Mouse (Mus musculus) CH12.LX (cell line): Measurements from ENCODE around the gene 1700086D15Rik. TPM values are rescaled to one million over a fixed set of nuclear protein-coding genes. Genes with fewer than 3 reads are reported as not detected.

Experiments used
- DNase-seq: peaks from one replicate; pipeline ENCODE4 v3.0.0-alpha.2; 2013; ENCODE audit errors: extremely low read depth
- H3K27ac ChIP-seq: 2 replicates; pipeline ENCODE4 v1.5.1; 2012; ENCODE audit warnings: low read depth, mild to moderate bottlenecking, control low read depth, moderate library complexity; ENCODE audit not compliant: insufficient read depth
- H3K27me3 ChIP-seq: replicated peaks from 2 replicates; pipeline ENCODE3; 2012; ENCODE audit warnings: inconsistent platforms
- H3K36me3 ChIP-seq, 2 experiments: replicated peaks in 1 of 2; 2 replicates each; pipeline versions ENCODE3 to v1.6.1; 2012; ENCODE audit warnings: inconsistent platforms in 1 of 2, low read length in 1 of 2, mild to moderate bottlenecking in 1 of 2, mixed read lengths in 1 of 2, moderate library complexity in 1 of 2; ENCODE audit not compliant: control insufficient read depth in 1 of 2, insufficient read depth in 1 of 2
- H3K4me1 ChIP-seq, 2 experiments: 2 replicates each; pipeline ENCODE4 v1.6.1; 2012; ENCODE audit warnings: inconsistent platforms in 1 of 2, moderate library complexity in 1 of 2; ENCODE audit not compliant: insufficient read depth in 2 of 2, control insufficient read depth in 1 of 2
- H3K4me2 ChIP-seq: 2 replicates; pipeline ENCODE4 v1.6.1; 2012; ENCODE audit warnings: low read depth, mild to moderate bottlenecking, control low read depth; ENCODE audit not compliant: poor library complexity, insufficient read depth, severe bottlenecking
- H3K4me3 ChIP-seq, 3 experiments: fragments of 150-350 bp in 1 of 3; sonication (generic) in 1 of 3; replicated peaks in 1 of 3; 2 replicates each; pipeline versions ENCODE3 to v1.5.1; 2011 to 2012; ENCODE audit warnings: low read depth in 2 of 3, low read length in 2 of 3, mild to moderate bottlenecking in 2 of 3, moderate library complexity in 2 of 3, control low read depth in 1 of 3, improper control_type of control experiment in 1 of 3, inconsistent platforms in 1 of 3, mixed read lengths in 1 of 3; ENCODE audit not compliant: poor library complexity in 1 of 3
- H3K79me2 ChIP-seq: replicated peaks from 2 replicates; pipeline ENCODE4 v1.6.1; 2012; ENCODE audit warnings: mild to moderate bottlenecking, moderate library complexity; ENCODE audit not compliant: control insufficient read depth, poor library complexity, insufficient read depth, severe bottlenecking; ENCODE audit errors: extremely low read depth
- H3K9ac ChIP-seq: 2 replicates; pipeline ENCODE4 v1.6.1; 2012; ENCODE audit warnings: low read depth, mild to moderate bottlenecking, control low read depth, moderate library complexity; ENCODE audit not compliant: insufficient read depth
- H3K9me3 ChIP-seq: replicated peaks from 2 replicates; pipeline ENCODE3; 2012; ENCODE audit warnings: low read length, inconsistent platforms, mixed read lengths
- BHLHE40 ChIP-seq: IDR thresholded peaks from 2 replicates; pipeline ENCODE4 v1.6.1; 2011; ENCODE audit warnings: mild to moderate bottlenecking, low read depth, low read length, improper control_type of control experiment
- CTCF ChIP-seq, 2 experiments: IDR thresholded peaks in 1 of 2; conservative IDR thresholded peaks in 1 of 2; 2 replicates each; pipeline ENCODE4 v1.5.1; 2011 to 2012; ENCODE audit warnings: low read depth in 2 of 2, low read length in 2 of 2, improper control_type of control experiment in 1 of 2, inconsistent platforms in 1 of 2, mild to moderate bottlenecking in 1 of 2, moderate library complexity in 1 of 2
- E2F4 ChIP-seq: IDR thresholded peaks from 2 replicates; pipeline ENCODE4 v1.6.1; 2011; ENCODE audit warnings: low read depth, low read length, improper control_type of control experiment; ENCODE audit not compliant: insufficient replicate concordance
- EP300 ChIP-seq: IDR thresholded peaks from 2 replicates; pipeline ENCODE4 v1.6.1; 2011; ENCODE audit warnings: low read length, improper control_type of control experiment
- ETS1 ChIP-seq: conservative IDR thresholded peaks from 2 replicates; pipeline ENCODE4 v1.6.1; 2012; ENCODE audit warnings: low read depth, mild to moderate bottlenecking, inconsistent platforms, low read length, improper control_type of control experiment, moderate library complexity
- GABPA ChIP-seq: IDR thresholded peaks from 2 replicates; pipeline ENCODE4 v1.6.1; 2012; ENCODE audit warnings: low read depth, low read length, improper control_type of control experiment, inconsistent platforms; ENCODE audit not compliant: insufficient replicate concordance
- HCFC1 ChIP-seq: IDR thresholded peaks from 2 replicates; pipeline ENCODE4 v1.6.1; 2012; ENCODE audit warnings: low read depth, mild to moderate bottlenecking, inconsistent platforms, low read length, improper control_type of control experiment
- JUND ChIP-seq: conservative IDR thresholded peaks from 2 replicates; pipeline ENCODE4 v1.6.1; 2011; ENCODE audit warnings: low read depth, low read length, improper control_type of control experiment
- MEF2A ChIP-seq: IDR thresholded peaks from 2 replicates; pipeline ENCODE4 v1.6.1; 2014; ENCODE audit warnings: low read depth, mild to moderate bottlenecking, inconsistent platforms, low read length, improper control_type of control experiment, borderline replicate concordance
- NELFE ChIP-seq: IDR thresholded peaks from 2 replicates; pipeline ENCODE4 v1.6.1; 2011; ENCODE audit warnings: low read depth, low read length, improper control_type of control experiment
- NRF1 ChIP-seq: IDR thresholded peaks from 2 replicates; pipeline ENCODE4 v1.6.1; 2014; ENCODE audit warnings: low read depth, mild to moderate bottlenecking, inconsistent platforms, low read length, improper control_type of control experiment, moderate library complexity
- PAX5 ChIP-seq: IDR thresholded peaks from 2 replicates; pipeline ENCODE4 v1.6.1; 2012; ENCODE audit warnings: low read length, inconsistent platforms, mixed read lengths
- RCOR1 ChIP-seq: conservative IDR thresholded peaks from 2 replicates; pipeline ENCODE4 v1.6.1; 2012; ENCODE audit warnings: low read depth, mild to moderate bottlenecking, inconsistent platforms, low read length, improper control_type of control experiment
- SIN3A ChIP-seq: IDR thresholded peaks from 2 replicates; pipeline ENCODE4 v1.6.1; 2012; ENCODE audit warnings: low read length, improper control_type of control experiment, inconsistent platforms
- TBP ChIP-seq: conservative IDR thresholded peaks from 2 replicates; pipeline ENCODE4 v1.6.1; 2011; ENCODE audit warnings: low read depth, low read length, improper control_type of control experiment
- TCF12 ChIP-seq: IDR thresholded peaks from 2 replicates; pipeline ENCODE4 v1.6.1; 2014; ENCODE audit warnings: low read depth, mild to moderate bottlenecking, inconsistent platforms, low read length, improper control_type of control experiment
- USF1 ChIP-seq: IDR thresholded peaks from 2 replicates; pipeline ENCODE4 v1.6.1; 2014; ENCODE audit warnings: low read depth, mild to moderate bottlenecking, inconsistent platforms, low read length, improper control_type of control experiment
- ZKSCAN1 ChIP-seq: IDR thresholded peaks from 2 replicates; pipeline ENCODE4 v1.6.1; 2012; ENCODE audit warnings: low read depth, inconsistent platforms, low read length, improper control_type of control experiment, borderline replicate concordance
- ZNF384 ChIP-seq: IDR thresholded peaks from 2 replicates; pipeline ENCODE4 v1.6.1; 2012; ENCODE audit warnings: low read depth, low read length, improper control_type of control experiment, inconsistent platforms
- dilution Hi-C: fragments of 300-500 bp; cut with MboI; formaldehyde crosslinking; loops from 2 replicates; pipeline ENCODE4 v1.14.3; 2020; ENCODE audit warnings: low sequenced_read_pairs; ENCODE audit not compliant: extremely low pct_unique_long_range_greater_than_20kb, extremely low pct_ligation_motif_present
- in situ Hi-C: fragments of 300-500 bp; cut with MboI; formaldehyde crosslinking; loops from 3 replicates; pipeline ENCODE4 v1.14.3; 2019; ENCODE audit warnings: low sequenced_read_pairs, low pct_ligation_motif_present, low pct_unique_long_range_greater_than_20kb, mixed read lengths
- polyA plus RNA-seq: library from polyadenylated mRNA; unstranded; fragments of >175 nt; gene quantifications from 2 replicates; pipeline ENCODE4 v1.2.1, GENCODE M21; 2012; ENCODE audit warnings: low read depth; ENCODE audit not compliant: insufficient read length
- total RNA-seq, 2 experiments: library from RNA; depleted of rRNA; stranded (reverse); fragments of 300-350 nt in 1 of 2; fragments of >200 nt in 1 of 2; gene quantifications; 2 replicates each; pipeline ENCODE4 v1.2.3; 2012 to 2014

The 1700086D15Rik gene
- total and polyA plus RNA-seq, 3 experiments, result not detected

DNA sequence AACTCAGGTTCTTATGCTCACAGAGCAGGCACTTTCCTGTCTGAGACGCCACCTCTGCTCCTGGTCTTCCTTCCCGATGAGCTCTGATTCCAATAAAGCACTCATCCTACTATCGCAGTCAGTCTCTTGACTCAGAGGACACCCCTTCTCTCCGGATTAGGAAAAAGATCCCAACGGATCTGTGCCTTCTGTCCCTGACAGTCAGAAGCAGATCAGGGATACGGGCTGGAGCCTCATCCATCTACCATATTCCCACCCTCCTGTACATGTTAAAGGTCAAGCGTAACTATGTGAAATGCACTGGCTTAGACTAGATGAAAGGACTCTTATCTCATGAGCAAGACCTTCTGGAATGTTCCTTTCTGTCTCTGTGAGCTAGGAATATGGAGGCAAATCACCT, 11.2 kb downstream of the 1700086D15Rik start:
- Histone ChIP-seq H3K4me3 (no peak overlapping the region), H3K79me2 (no peaks in the 10 kb centered on the region), H3K27me3 (no peaks in the 10 kb centered on the region), H3K4me2 (no peak overlapping the region), H3K27ac (no peak overlapping the region), H3K4me1 (peaks cover 0 to 17% of the 10 kb centered on the region in 2 experiments; a peak in 2 of 4 replicates), H3K9me3 (no peaks in the 10 kb centered on the region), H3K9ac (no peak overlapping the region), H3K36me3 (no peaks in the 10 kb centered on the region)
- TF ChIP-seq EP300 (no peak), BHLHE40 (no peak), PAX5 (no peak), HCFC1 (no peak), ETS1 (no peak)
- dilution Hi-C loops (no loop called here), in situ Hi-C loops (no loop called here)
- DNase-seq, result no peak

DNA sequence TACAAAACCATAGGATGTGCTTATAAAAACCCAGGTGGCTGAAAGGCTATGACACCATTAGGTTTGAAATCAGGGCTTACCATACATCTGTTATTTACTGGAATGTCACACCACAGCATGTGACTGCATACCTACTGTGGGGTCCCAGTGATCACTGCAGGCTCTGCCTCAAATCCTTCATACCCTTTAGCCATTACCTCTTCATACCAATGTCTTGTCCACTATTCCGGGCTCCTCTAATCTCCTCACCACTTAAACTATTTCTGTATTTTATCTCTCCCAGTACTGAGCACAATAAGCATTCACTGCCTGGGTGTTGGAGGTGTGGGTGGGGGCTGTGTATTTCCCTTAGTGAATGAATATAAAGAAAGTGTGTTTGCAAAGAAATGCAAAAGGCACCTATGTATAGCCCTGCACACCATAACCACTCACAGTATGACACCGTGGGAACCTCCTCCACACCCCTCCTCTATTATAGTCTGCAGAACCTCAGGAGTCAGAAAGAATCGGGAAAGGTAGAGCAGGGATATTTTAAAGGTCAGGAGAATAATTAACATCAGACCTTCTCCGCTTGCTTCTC, 16.8 kb downstream of the 1700086D15Rik start:
- no peak overlapping the region for H3K4me3 ChIP-seq
- H3K27ac ChIP-seq, result no peak overlapping the region
- H3K4me2 ChIP-seq, result no peak overlapping the region
- H3K27me3 ChIP-seq, result no peaks in the 10 kb centered on the region
- in situ Hi-C loops (no loop called here), dilution Hi-C loops (no loop called here)
- no peaks in the 10 kb centered on the region for H3K36me3 ChIP-seq
- H3K79me2 ChIP-seq, result no peaks in the 10 kb centered on the region
- no peaks in the 10 kb centered on the region for H3K9me3 ChIP-seq
- no peak for DNase-seq
- peaks cover 0 to 17% of the 10 kb centered on the region in 2 experiments; a peak in 2 of 4 replicates for H3K4me1 ChIP-seq
- TF ChIP-seq GABPA, result no peak
- no peak for TF ChIP-seq ETS1
- no peak for TF ChIP-seq CTCF (conservative IDR thresholded peaks at IDR 0.05 in 1 of 2, IDR thresholded peaks at IDR 0.05 in 1 of 2; ENCODE audit: low read depth in 2 of 2, low read length in 2 of 2)
- TF ChIP-seq PAX5, result no peak
- TF ChIP-seq NELFE, result no peak
- no peak for TF ChIP-seq HCFC1
- TF ChIP-seq TBP, result no peak
- no peak for TF ChIP-seq MEF2A
- no peak for TF ChIP-seq ZNF384
- no peak for TF ChIP-seq ZKSCAN1
- TF ChIP-seq RCOR1, result no peak
- no peak for TF ChIP-seq USF1
- no peak for TF ChIP-seq JUND
- TF ChIP-seq NRF1, result no peak
- no peak for TF ChIP-seq SIN3A
- TF ChIP-seq E2F4, result no peak
- no peak for TF ChIP-seq TCF12
- no peak overlapping the region for H3K9ac ChIP-seq
